Mouse (Mus musculus) midbrain, embryonic 15.5 days (tissue): ENCODE results near the gene 5730522E02Rik. TPM values are rescaled to one million over a fixed set of nuclear protein-coding genes. Genes with fewer than 3 reads are reported as not detected.

Source experiments
- ATAC-seq: fragments of 200-750 bp; cut with Nextera tagmentation; replicated peaks from 2 replicates; pipeline ENCODE4 v1.8.0; 2017; ENCODE audit warnings: moderate TSS enrichment
- H3K27ac ChIP-seq: fragments of 300-500 bp; sonication (generic); 2 replicates; pipeline ENCODE4 v1.5.1; 2015; ENCODE audit warnings: mild to moderate bottlenecking, inconsistent platforms
- H3K27me3 ChIP-seq: fragments of 300-500 bp; sonication (generic); replicated peaks from 2 replicates; pipeline ENCODE4 v1.6.1; 2015; ENCODE audit warnings: inconsistent platforms
- H3K36me3 ChIP-seq: fragments of 300-500 bp; sonication (generic); replicated peaks from 2 replicates; pipeline ENCODE4 v1.6.1; 2015; ENCODE audit warnings: inconsistent platforms
- H3K4me1 ChIP-seq: fragments of 300-500 bp; sonication (generic); 2 replicates; pipeline ENCODE4 v1.6.1; 2015; ENCODE audit warnings: inconsistent platforms
- H3K4me2 ChIP-seq: fragments of 300-500 bp; sonication (generic); 2 replicates; pipeline ENCODE4 v1.6.1; 2015; ENCODE audit warnings: inconsistent platforms, mild to moderate bottlenecking, moderate library complexity
- H3K4me3 ChIP-seq: fragments of 300-500 bp; sonication (generic); 2 replicates; pipeline ENCODE4 v1.5.1; 2015; ENCODE audit warnings: mild to moderate bottlenecking, inconsistent platforms
- H3K9ac ChIP-seq: fragments of 300-500 bp; sonication (generic); 2 replicates; pipeline ENCODE4 v1.6.1; 2015; ENCODE audit warnings: mild to moderate bottlenecking, inconsistent platforms
- H3K9me3 ChIP-seq: fragments of 300-500 bp; sonication (generic); 2 replicates; pipeline ENCODE4 v1.6.1; 2016; ENCODE audit warnings: inconsistent platforms
- WGBS: fragments of 180-500 bp; shearing (Covaris S2); methylation state at CpG from one replicate; pipeline ENCODE4 v1.1.7; 2015; ENCODE audit warnings: mixed read lengths; 5-methylcytosine and 5-hydroxymethylcytosine counted together
- polyA plus RNA-seq: library from polyadenylated mRNA; unstranded; fragments of >200 nt; fragmentation: Nextera tagmentation; extraction: Ambion mirVana; gene quantifications from 2 replicates; pipeline ENCODE4 v1.2.1, GENCODE M21; 2015

The 5730522E02Rik gene
- polyA plus RNA-seq, 1 experiment from 2014 or later: 16.8 TPM

GRCm38 (mm10) chr11:26117651-26118050, 92.9 kb downstream of the 5730522E02Rik start:
- 50% methylated on average over 4 of the region's 4 CpGs for WGBS
- Histone ChIP-seq H3K9ac (no peak overlapping the region), H3K27ac (no peak overlapping the region), H3K4me2 (no peak overlapping the region), H3K4me3 (no peak overlapping the region), H3K9me3 (no peaks in the 10 kb centered on the region), H3K4me1 (peaks cover 8% of the 10 kb centered on the region), H3K36me3 (no peaks in the 10 kb centered on the region), H3K27me3 (no peaks in the 10 kb centered on the region)
- ATAC-seq: no peak

GRCm38 (mm10) chr11:26112206-26112605, 98.4 kb downstream of the 5730522E02Rik start:
- no peak for ATAC-seq
- Histone ChIP-seq H3K4me3 (no peak overlapping the region), H3K4me2 (no peak overlapping the region), H3K36me3 (no peaks in the 10 kb centered on the region), H3K27me3 (no peaks in the 10 kb centered on the region), H3K4me1 (no peaks in the 10 kb centered on the region), H3K9ac (no peak overlapping the region), H3K27ac (no peak overlapping the region), H3K9me3 (no peaks in the 10 kb centered on the region)
- WGBS: 87% methylated on average over 3 of the region's 3 CpGs

- peaks cover 5% of the 10 kb centered on the region for H3K4me1 ChIP-seq
- 0 out of 2 replicates have a peak, but pooled peaks have one; percentile 55 for ATAC-seq
- no peak overlapping the region for H3K4me3 ChIP-seq
- H3K9ac ChIP-seq: no peak overlapping the region
- no peaks in the 10 kb centered on the region for H3K36me3 ChIP-seq
- no peaks in the 10 kb centered on the region for H3K9me3 ChIP-seq
- H3K27ac ChIP-seq: no peak overlapping the region
- H3K4me2 ChIP-seq: no peak overlapping the region
- WGBS: 65% methylated on average over 1 of the region's 1 CpGs
- H3K27me3 ChIP-seq: no peaks in the 10 kb centered on the region
Observed at GRCm38 (mm10) chr11:26108647-26109046, 101.9 kb downstream of the 5730522E02Rik start.

GRCm38 (mm10) chr11:26104680-26105079, 105.9 kb downstream of the 5730522E02Rik start:
- H3K27ac ChIP-seq: no peak overlapping the region
- H3K9me3 ChIP-seq: no peaks in the 10 kb centered on the region
- no peaks in the 10 kb centered on the region for H3K27me3 ChIP-seq
- H3K36me3 ChIP-seq: no peaks in the 10 kb centered on the region
- H3K4me2 ChIP-seq: no peak overlapping the region
- peaks cover 17% of the 10 kb centered on the region for H3K4me1 ChIP-seq
- 17% methylated on average over 2 of the region's 2 CpGs for WGBS
- no peak overlapping the region for H3K9ac ChIP-seq
- no peak overlapping the region for H3K4me3 ChIP-seq
- no peak for ATAC-seq

GRCm38 (mm10) chr11:26103698-26104097, 106.9 kb downstream of the 5730522E02Rik start:
- Histone ChIP-seq H3K9me3 (no peaks in the 10 kb centered on the region), H3K4me1 (peaks cover 17% of the 10 kb centered on the region), H3K27ac (peak overlapping the region; percentile 17; the same call in 1 of the 2 replicates), H3K9ac (0 out of 2 replicates have a peak overlapping the region, but pooled peaks have one; percentile 17), H3K4me3 (peak overlapping the region; percentile 24), H3K27me3 (no peaks in the 10 kb centered on the region), H3K36me3 (no peaks in the 10 kb centered on the region), H3K4me2 (peak overlapping the region; percentile 47)
- peak; percentile 52 for ATAC-seq
- WGBS: under 1% methylated on average over 8 of the region's 8 CpGs

- peak; percentile 40; the same call in 1 of the 2 replicates for ATAC-seq
- peak overlapping the region; percentile 76 for H3K27ac ChIP-seq
- H3K4me1 ChIP-seq: peaks cover 17% of the 10 kb centered on the region
- H3K36me3 ChIP-seq: no peaks in the 10 kb centered on the region
- no peak overlapping the region for H3K9ac ChIP-seq
- 10% methylated on average over 4 of the region's 4 CpGs for WGBS
- H3K9me3 ChIP-seq: no peaks in the 10 kb centered on the region
- H3K4me3 ChIP-seq: no peak overlapping the region
- H3K4me2 ChIP-seq: peak overlapping the region; percentile 47
- H3K27me3 ChIP-seq: no peaks in the 10 kb centered on the region
Observed at GRCm38 (mm10) chr11:26102878-26103277, 107.7 kb downstream of the 5730522E02Rik start.

GRCm38 (mm10) chr11:26100077-26100476, 110.5 kb downstream of the 5730522E02Rik start:
- 60% methylated on average over 5 of the region's 5 CpGs for WGBS
- H3K27me3 ChIP-seq: no peaks in the 10 kb centered on the region
- peaks cover 17% of the 10 kb centered on the region for H3K4me1 ChIP-seq
- no peak for ATAC-seq
- no peak overlapping the region for H3K4me3 ChIP-seq
- no peaks in the 10 kb centered on the region for H3K9me3 ChIP-seq
- no peak overlapping the region for H3K9ac ChIP-seq
- no peak overlapping the region for H3K27ac ChIP-seq
- no peak overlapping the region for H3K4me2 ChIP-seq
- H3K36me3 ChIP-seq: no peaks in the 10 kb centered on the region

- H3K27me3 ChIP-seq: no peaks in the 10 kb centered on the region
- WGBS: 93% methylated on average over 2 of the region's 2 CpGs
- H3K4me3 ChIP-seq: no peak overlapping the region
Observed at GRCm38 (mm10) chr11:26098933-26099332, 111.6 kb downstream of the 5730522E02Rik start.

GRCm38 (mm10) chr11:26096095-26096494, 114.5 kb downstream of the 5730522E02Rik start:
- no peaks in the 10 kb centered on the region for H3K27me3 ChIP-seq
- no peaks in the 10 kb centered on the region for H3K9me3 ChIP-seq
- no peak overlapping the region for H3K4me3 ChIP-seq
- H3K4me1 ChIP-seq: no peaks in the 10 kb centered on the region
- no peaks in the 10 kb centered on the region for H3K36me3 ChIP-seq
- no peak overlapping the region for H3K27ac ChIP-seq
- no peak overlapping the region for H3K4me2 ChIP-seq
- 58% methylated on average over 1 of the region's 1 CpGs for WGBS
- ATAC-seq: no peak
- no peak overlapping the region for H3K9ac ChIP-seq

More at GRCm38 (mm10) chr11:26098933-26099332, 111.6 kb downstream of the 5730522E02Rik start:
- no peaks in the 10 kb centered on the region for H3K9me3 ChIP-seq
- no peaks in the 10 kb centered on the region for H3K36me3 ChIP-seq
- ATAC-seq: no peak
- no peak overlapping the region for H3K27ac ChIP-seq
- no peak overlapping the region for H3K9ac ChIP-seq
- H3K4me1 ChIP-seq: peaks cover 14% of the 10 kb centered on the region
- H3K4me2 ChIP-seq: no peak overlapping the region

GRCm38 (mm10) chr11:26088993-26089392, 121.6 kb downstream of the 5730522E02Rik start:
- no peaks in the 10 kb centered on the region for H3K27me3 ChIP-seq
- no peak overlapping the region for H3K4me2 ChIP-seq
- WGBS: 40% methylated on average over 5 of the region's 5 CpGs
- H3K9ac ChIP-seq: no peak overlapping the region
- peak; percentile 32; the same call in 1 of the 2 replicates for ATAC-seq
- peaks cover 5% of the 10 kb centered on the region; the same call in 1 of the 2 replicates for H3K4me1 ChIP-seq
- H3K4me3 ChIP-seq: no peak overlapping the region
- H3K27ac ChIP-seq: no peak overlapping the region
- H3K9me3 ChIP-seq: no peaks in the 10 kb centered on the region
- no peaks in the 10 kb centered on the region for H3K36me3 ChIP-seq

GRCm38 (mm10) chr11:26086679-26087078, 123.9 kb downstream of the 5730522E02Rik start:
- Histone ChIP-seq H3K4me1 (peaks cover 5% of the 10 kb centered on the region; the same call in 1 of the 2 replicates), H3K4me3 (no peak overlapping the region), H3K9me3 (no peaks in the 10 kb centered on the region), H3K27ac (no peak overlapping the region), H3K9ac (no peak overlapping the region), H3K36me3 (no peaks in the 10 kb centered on the region), H3K27me3 (no peaks in the 10 kb centered on the region), H3K4me2 (no peak overlapping the region)
- ATAC-seq: no peak; the same call in 1 of the 2 replicates
- 43% methylated on average over 7 of the region's 7 CpGs for WGBS

GRCm38 (mm10) chr11:26085380-26086035, 125.1 kb downstream of the 5730522E02Rik start:
- peaks cover 5% of the 10 kb centered on the region; the same call in 1 of the 2 replicates for H3K4me1 ChIP-seq
- H3K9ac ChIP-seq: no peak overlapping the region
- no peak overlapping the region for H3K27ac ChIP-seq
- no peak for ATAC-seq
- no peak overlapping the region for H3K4me3 ChIP-seq
- no peaks in the 10 kb centered on the region for H3K36me3 ChIP-seq
- H3K4me2 ChIP-seq: no peak overlapping the region
- H3K27me3 ChIP-seq: no peaks in the 10 kb centered on the region
- 60% methylated on average over 6 of the region's 6 CpGs for WGBS
- no peaks in the 10 kb centered on the region for H3K9me3 ChIP-seq

- 0 out of 2 replicates have a peak, but pooled peaks cover 2% of the 10 kb centered on the region for H3K4me1 ChIP-seq
- no peaks in the 10 kb centered on the region for H3K27me3 ChIP-seq
- no peak overlapping the region for H3K4me3 ChIP-seq
- H3K9me3 ChIP-seq: no peaks in the 10 kb centered on the region
- no peak overlapping the region for H3K9ac ChIP-seq
- ATAC-seq: no peak
- H3K4me2 ChIP-seq: no peak overlapping the region
- H3K27ac ChIP-seq: no peak overlapping the region
- H3K36me3 ChIP-seq: no peaks in the 10 kb centered on the region
- 77% methylated on average over 2 of the region's 2 CpGs for WGBS
Observed at GRCm38 (mm10) chr11:26076335-26076734, 134.2 kb downstream of the 5730522E02Rik start.
